Mouse (Mus musculus): ENCODE results near the gene Stxbp6. TPM values are rescaled to one million over a fixed set of nuclear protein-coding genes. Genes with fewer than 3 reads are reported as not detected.

The Stxbp6 gene
- polyA plus RNA-seq, 1 experiment from 2014 or later = 9.3 TPM

DNA sequence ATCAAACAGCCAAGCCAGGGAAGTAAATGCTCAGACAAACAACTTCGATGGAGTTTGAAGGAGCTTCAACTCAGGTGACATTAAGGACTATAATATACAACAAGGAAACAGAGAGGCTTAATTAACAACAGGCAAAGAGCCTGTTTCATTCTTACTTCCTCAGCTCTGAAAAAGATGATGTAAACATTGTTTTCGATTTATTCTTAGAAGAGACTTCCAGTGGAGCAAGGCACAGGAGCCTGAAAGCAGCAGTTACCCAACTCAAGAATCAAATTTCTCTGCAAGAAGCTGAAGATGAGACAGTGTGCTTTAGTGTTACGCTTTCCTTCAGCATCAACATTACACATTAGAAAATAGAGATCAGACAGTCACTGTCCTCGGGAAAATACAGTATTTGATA, 160.7 kb downstream of the Stxbp6 start:
- DNase-seq (ENCODE audit: low spot score) (no peak), ATAC-seq (ENCODE audit: low FRiP score, low TSS enrichment) (no peak)
- Histone ChIP-seq H3K9me3 (ENCODE audit: control insufficient read depth, low read length) (no peaks in the 10 kb centered on the region), H3K27ac (replicated peaks) (no peak overlapping the region), H3K4me3 (ENCODE audit: low read depth, low read length) (no peak overlapping the region), H3K36me3 (ENCODE audit: control insufficient read depth, insufficient read depth, low read length) (no peaks in the 10 kb centered on the region), H3K9ac (ENCODE audit: low read length) (no peak overlapping the region), H3K4me1 (replicated peaks; ENCODE audit: control insufficient read depth, insufficient read depth) (no peaks in the 10 kb centered on the region), H3K4me2 (replicated peaks; ENCODE audit: low read depth) (no peak overlapping the region), H3K27me3 (ENCODE audit: control insufficient read depth, insufficient read depth, low read length) (no peaks in the 10 kb centered on the region)
- 65% methylated on average over 4 of the region's 4 CpGs for WGBS
- TF ChIP-seq CTCF (IDR thresholded peaks at IDR 0.05; ENCODE audit: low read depth) (no peak), EP300 (optimal IDR thresholded peaks at IDR 0.05) (no peak)

DNA sequence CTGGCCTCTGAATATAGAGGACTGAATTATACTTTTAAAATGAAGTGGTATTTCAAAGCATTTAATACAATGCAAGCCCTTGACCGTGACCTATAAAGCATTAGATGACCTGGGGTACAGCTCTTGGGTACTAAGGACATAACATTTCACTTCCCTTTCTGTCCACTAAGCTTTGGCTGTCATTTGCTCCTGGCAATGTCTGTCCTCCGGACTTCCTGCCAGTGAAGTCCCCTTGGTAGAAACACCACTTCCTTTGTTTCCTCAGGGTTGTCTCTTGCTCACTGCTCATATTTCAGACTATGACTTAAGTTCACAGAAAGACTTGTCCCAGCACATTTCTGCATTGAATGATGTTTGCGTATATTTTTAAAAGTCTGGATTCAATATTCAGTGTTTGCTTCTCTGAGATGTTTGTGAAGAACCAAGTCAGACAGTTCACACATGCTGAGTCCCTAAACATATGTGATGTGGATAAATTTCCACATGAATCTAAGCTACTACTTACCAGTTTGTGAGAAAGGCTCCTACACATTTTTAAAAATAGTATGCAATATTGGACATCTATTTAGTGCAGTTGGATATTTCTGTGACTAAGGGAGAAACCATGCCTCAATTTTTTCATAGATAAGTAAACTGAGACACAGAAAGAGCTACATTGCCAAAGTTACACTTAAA, 166.3 kb downstream of the Stxbp6 start:
- DNase-seq (ENCODE audit: low spot score) (no peak), ATAC-seq (ENCODE audit: low FRiP score, low TSS enrichment) (no peak)
- Histone ChIP-seq H3K4me1 (replicated peaks; ENCODE audit: control insufficient read depth, insufficient read depth) (no peaks in the 10 kb centered on the region), H3K27me3 (ENCODE audit: control insufficient read depth, insufficient read depth, low read length) (no peaks in the 10 kb centered on the region), H3K4me2 (replicated peaks; ENCODE audit: low read depth) (no peak overlapping the region), H3K9me3 (ENCODE audit: control insufficient read depth, low read length) (no peaks in the 10 kb centered on the region), H3K4me3 (ENCODE audit: low read depth, low read length) (no peak overlapping the region), H3K36me3 (ENCODE audit: control insufficient read depth, insufficient read depth, low read length) (no peaks in the 10 kb centered on the region), H3K27ac (replicated peaks) (no peak overlapping the region), H3K9ac (ENCODE audit: low read length) (no peak overlapping the region)
- WGBS = 70% methylated on average over 3 of the region's 3 CpGs
- TF ChIP-seq CTCF (IDR thresholded peaks at IDR 0.05; ENCODE audit: low read depth) (no peak), EP300 (optimal IDR thresholded peaks at IDR 0.05) (no peak)

- Histone ChIP-seq H3K9ac (ENCODE audit: low read length) (no peak overlapping the region), H3K4me2 (replicated peaks; ENCODE audit: low read depth) (no peak overlapping the region), H3K4me3 (ENCODE audit: low read depth, low read length) (no peak overlapping the region), H3K36me3 (ENCODE audit: control insufficient read depth, insufficient read depth, low read length) (no peaks in the 10 kb centered on the region), H3K9me3 (ENCODE audit: control insufficient read depth, low read length) (no peaks in the 10 kb centered on the region), H3K27me3 (ENCODE audit: control insufficient read depth, insufficient read depth, low read length) (no peaks in the 10 kb centered on the region), H3K27ac (replicated peaks) (no peak overlapping the region), H3K4me1 (replicated peaks; ENCODE audit: control insufficient read depth, insufficient read depth) (no peaks in the 10 kb centered on the region)
- no peak for TF ChIP-seq CTCF (IDR thresholded peaks at IDR 0.05; ENCODE audit: low read depth)
- no peak for TF ChIP-seq EP300 (optimal IDR thresholded peaks at IDR 0.05)
- 67% methylated on average over 2 of the region's 2 CpGs for WGBS
- ATAC-seq (ENCODE audit: low FRiP score, low TSS enrichment) = no peak
- DNase-seq (ENCODE audit: low spot score) = no peak
Measured at GRCm38 (mm10) chr12:44906001-44906400, 168.5 kb downstream of the Stxbp6 start.

GRCm38 (mm10) chr12:44903205-44903732, 171.2 kb downstream of the Stxbp6 start:
- DNase-seq (ENCODE audit: low spot score) = no peak
- Histone ChIP-seq H3K9me3 (ENCODE audit: control insufficient read depth, low read length) (no peaks in the 10 kb centered on the region), H3K36me3 (ENCODE audit: control insufficient read depth, insufficient read depth, low read length) (no peaks in the 10 kb centered on the region), H3K27ac (replicated peaks) (no peak overlapping the region), H3K4me3 (ENCODE audit: low read depth, low read length) (no peak overlapping the region), H3K27me3 (ENCODE audit: control insufficient read depth, insufficient read depth, low read length) (no peaks in the 10 kb centered on the region), H3K4me2 (replicated peaks; ENCODE audit: low read depth) (no peak overlapping the region), H3K9ac (ENCODE audit: low read length) (no peak overlapping the region), H3K4me1 (replicated peaks; ENCODE audit: control insufficient read depth, insufficient read depth) (no peaks in the 10 kb centered on the region)
- 34% methylated on average over 1 of the region's 1 CpGs for WGBS
- no peak for TF ChIP-seq EP300 (optimal IDR thresholded peaks at IDR 0.05)
- TF ChIP-seq CTCF (IDR thresholded peaks at IDR 0.05; ENCODE audit: low read depth) = no peak
- no peak for ATAC-seq (ENCODE audit: low FRiP score, low TSS enrichment)

- TF ChIP-seq CTCF (IDR thresholded peaks at IDR 0.05; ENCODE audit: low read depth) (no peak), EP300 (optimal IDR thresholded peaks at IDR 0.05) (no peak)
- WGBS = 80% methylated on average over 5 of the region's 5 CpGs
- H3K9ac ChIP-seq (ENCODE audit: low read length) = no peak overlapping the region
Measured at GRCm38 (mm10) chr12:44899173-44899870, 175.2 kb downstream of the Stxbp6 start.

DNA sequence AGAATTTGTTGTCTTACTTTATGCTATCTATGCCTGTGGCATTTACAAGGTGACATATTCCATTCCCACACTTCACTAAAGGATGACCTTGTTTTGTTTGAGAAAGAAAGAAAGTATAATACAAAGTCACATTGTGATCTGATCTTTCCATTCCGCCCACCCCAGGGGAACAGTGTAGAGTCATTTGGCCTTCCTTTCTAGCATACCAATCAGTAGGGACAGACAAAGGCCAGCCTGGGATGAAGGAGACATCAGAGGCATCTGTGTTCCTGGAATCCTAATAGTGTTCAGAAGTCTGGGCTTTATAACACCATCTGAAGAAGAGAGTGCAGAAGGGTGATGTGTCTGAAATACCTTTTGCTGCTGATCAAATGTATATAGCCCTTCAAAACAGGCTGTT, 178.0 kb downstream of the Stxbp6 start:
- Histone ChIP-seq H3K36me3 (ENCODE audit: control insufficient read depth, insufficient read depth, low read length) (no peaks in the 10 kb centered on the region), H3K4me1 (replicated peaks; ENCODE audit: control insufficient read depth, insufficient read depth) (no peaks in the 10 kb centered on the region), H3K27me3 (ENCODE audit: control insufficient read depth, insufficient read depth, low read length) (no peaks in the 10 kb centered on the region), H3K4me3 (ENCODE audit: low read depth, low read length) (no peak overlapping the region), H3K4me2 (replicated peaks; ENCODE audit: low read depth) (no peak overlapping the region), H3K9ac (ENCODE audit: low read length) (no peak overlapping the region), H3K9me3 (ENCODE audit: control insufficient read depth, low read length) (no peaks in the 10 kb centered on the region), H3K27ac (replicated peaks) (no peak overlapping the region)
- DNase-seq (ENCODE audit: low spot score) = no peak
- TF ChIP-seq CTCF (IDR thresholded peaks at IDR 0.05; ENCODE audit: low read depth) = no peak
- no peak for TF ChIP-seq EP300 (optimal IDR thresholded peaks at IDR 0.05)
- WGBS = 92% methylated on average over 1 of the region's 1 CpGs
- ATAC-seq (ENCODE audit: low FRiP score, low TSS enrichment) = no peak

More at GRCm38 (mm10) chr12:44899173-44899870, 175.2 kb downstream of the Stxbp6 start:
- no peaks in the 10 kb centered on the region for H3K27me3 ChIP-seq (ENCODE audit: control insufficient read depth, insufficient read depth, low read length)
- H3K27ac ChIP-seq (replicated peaks) = no peak overlapping the region
- no peaks in the 10 kb centered on the region for H3K4me1 ChIP-seq (replicated peaks; ENCODE audit: control insufficient read depth, insufficient read depth)
- H3K4me2 ChIP-seq (replicated peaks; ENCODE audit: low read depth) = no peak overlapping the region
- ATAC-seq (ENCODE audit: low FRiP score, low TSS enrichment) = no peak
- no peaks in the 10 kb centered on the region for H3K9me3 ChIP-seq (ENCODE audit: control insufficient read depth, low read length)
- no peaks in the 10 kb centered on the region for H3K36me3 ChIP-seq (ENCODE audit: control insufficient read depth, insufficient read depth, low read length)
- H3K4me3 ChIP-seq (ENCODE audit: low read depth, low read length) = no peak overlapping the region
- no peak for DNase-seq (ENCODE audit: low spot score)
